Comparison of ENCODE assay signal across 25 mouse cellular contexts in genomic region chr10:106763785-106764184, GRCm38 (mm10).
"Had no signal": no experiment of that assay in that cellular context is flagged by ENCODE, and none has a peak within 500 bp of the region (broad histone marks: within the 10 kb centered on the region; RNA-seq: fewer than 3 reads in every experiment).

No protein-coding gene starts in this region.

- ATAC-seq: hindbrain, postnatal 0 days; intestine, embryonic 16.5 days had no signal

- H3K36me3 ChIP-seq: heart, embryonic 13.5 days; heart, embryonic 15.5 days; hindbrain, embryonic 13.5 days; hindbrain, embryonic 15.5 days; kidney, embryonic 15.5 days; limb, embryonic 12.5 days; limb, embryonic 15.5 days had no signal

- H3K4me3 ChIP-seq: heart, adult 2 months; heart, embryonic 13.5 days; heart, embryonic 15.5 days; hindbrain, embryonic 13.5 days; hindbrain, embryonic 15.5 days; kidney, embryonic 15.5 days; limb, embryonic 12.5 days; limb, embryonic 15.5 days had no signal

- H3K9me3 ChIP-seq: heart, embryonic 13.5 days; heart, embryonic 15.5 days; hindbrain, embryonic 13.5 days; hindbrain, embryonic 15.5 days; kidney, embryonic 15.5 days; limb, embryonic 12.5 days; limb, embryonic 15.5 days had no signal

- H3K4me1 ChIP-seq: heart, embryonic 13.5 days; heart, embryonic 15.5 days; hindbrain, embryonic 13.5 days; hindbrain, embryonic 15.5 days; kidney, embryonic 15.5 days; limb, embryonic 12.5 days; limb, embryonic 15.5 days had no signal

- H3K27ac ChIP-seq: heart, adult 2 months; heart, embryonic 13.5 days; heart, embryonic 15.5 days; hindbrain, embryonic 13.5 days; hindbrain, embryonic 15.5 days; hindbrain, postnatal 0 days; kidney, embryonic 15.5 days; kidney, postnatal 0 days; limb, embryonic 12.5 days; limb, embryonic 15.5 days had no signal

- H3K4me2 ChIP-seq: heart, embryonic 11.5 days; heart, embryonic 13.5 days; heart, embryonic 15.5 days; hindbrain, embryonic 13.5 days; hindbrain, embryonic 15.5 days; kidney, embryonic 15.5 days; limb, embryonic 12.5 days; limb, embryonic 15.5 days had no signal

- H3K27me3 ChIP-seq: heart, embryonic 13.5 days; heart, embryonic 15.5 days; hindbrain, embryonic 13.5 days; hindbrain, embryonic 15.5 days; kidney, embryonic 15.5 days; limb, embryonic 12.5 days; limb, embryonic 15.5 days had no signal

- DNase-seq: gastrocnemius, postnatal 14 days; gastrocnemius, postnatal 36 days; heart, adult 11 months; heart, adult 2 months; heart, postnatal 14 days; heart, postnatal 36 days; kidney, adult 11 months; kidney, adult 2 months; kidney, adult 9 months; kidney, postnatal 14 days; kidney, postnatal 36 days; layer of hippocampus, adult 9-11 months; layer of hippocampus, postnatal 36 days; left cerebral cortex, postnatal 4 days had no signal

- H3K9ac ChIP-seq: heart, embryonic 13.5 days; heart, embryonic 15.5 days; hindbrain, embryonic 13.5 days; hindbrain, embryonic 15.5 days; kidney, embryonic 15.5 days; limb, embryonic 12.5 days; limb, embryonic 15.5 days had no signal
